Mouse (Mus musculus) stomach, embryonic 15.5 days (tissue): ENCODE measurements at regions not wholly inside any gene's neighbourhood (a gene's known extent, or its start where the extent isn't known, plus 50 kb on each side); places are given as distances from the start of the nearest gene placed in this dataset.

Experiments used
- ATAC-seq: fragments of 200-750 bp; cut with Nextera tagmentation; 2 replicates; pipeline ENCODE4 v1.8.0; 2017; ENCODE audit warnings: low read depth, moderate number of reproducible peaks, moderate TSS enrichment; ENCODE audit not compliant: insufficient read depth, low FRiP score
- H3K27ac ChIP-seq: fragments of 300-500 bp; sonication (generic); 2 replicates; pipeline ENCODE4 v1.5.1; 2015; ENCODE audit warnings: mild to moderate bottlenecking, inconsistent platforms
- H3K27me3 ChIP-seq: fragments of 300-500 bp; sonication (generic); replicated peaks from 2 replicates; pipeline ENCODE4 v1.6.1; 2015; ENCODE audit warnings: inconsistent platforms
- H3K36me3 ChIP-seq: fragments of 300-500 bp; sonication (generic); 2 replicates; pipeline ENCODE4 v1.6.1; 2015; ENCODE audit warnings: inconsistent platforms
- H3K4me1 ChIP-seq: fragments of 300-500 bp; sonication (generic); 2 replicates; pipeline ENCODE4 v1.6.1; 2015; ENCODE audit warnings: inconsistent platforms
- H3K4me2 ChIP-seq: fragments of 300-500 bp; sonication (generic); 2 replicates; pipeline ENCODE4 v1.6.1; 2015; ENCODE audit warnings: mild to moderate bottlenecking, inconsistent platforms
- H3K4me3 ChIP-seq: fragments of 300-500 bp; sonication (generic); replicated peaks from 2 replicates; pipeline ENCODE4 v1.5.1; 2015; ENCODE audit warnings: inconsistent platforms
- H3K9ac ChIP-seq: fragments of 300-500 bp; sonication (generic); 2 replicates; pipeline ENCODE4 v1.6.1; 2015; ENCODE audit warnings: inconsistent platforms
- H3K9me3 ChIP-seq: fragments of 300-500 bp; sonication (generic); 2 replicates; pipeline ENCODE4 v1.6.1; 2016; ENCODE audit warnings: inconsistent platforms
- WGBS: fragments of 180-500 bp; shearing (Covaris S2); methylation state at CpG from one replicate; pipeline ENCODE4 v1.1.7; 2015; 5-methylcytosine and 5-hydroxymethylcytosine counted together

DNA sequence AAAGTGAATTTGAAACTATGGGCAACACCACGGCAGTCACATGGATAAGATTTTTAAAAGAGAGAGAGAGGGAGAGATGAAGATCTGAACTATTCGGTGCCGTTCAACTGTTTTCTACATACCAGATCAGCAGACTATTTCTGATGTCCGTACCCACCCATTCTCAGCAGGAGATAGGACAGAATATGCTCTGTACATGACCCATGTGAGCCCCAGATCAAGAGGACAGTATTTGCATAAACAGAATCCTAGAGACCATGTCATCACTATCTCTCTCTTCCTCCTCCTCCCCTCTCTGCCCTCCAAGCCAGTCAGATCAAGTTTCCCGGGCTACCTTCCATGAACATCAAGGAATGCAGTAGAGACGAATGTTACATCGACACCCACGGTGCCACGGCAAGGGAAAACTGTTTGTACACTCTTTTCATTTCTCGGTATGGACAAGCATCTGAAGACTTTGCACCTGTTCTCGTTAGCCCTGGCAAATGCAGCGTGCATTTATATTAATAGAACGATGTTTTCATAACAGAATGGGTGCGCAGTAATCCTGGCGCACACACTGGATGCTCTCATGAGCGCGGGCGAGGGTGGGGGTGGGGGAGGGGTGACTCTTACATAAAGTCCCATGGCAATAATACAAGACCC is 177.7 kb downstream of the Rps12 start:
- Histone ChIP-seq H3K4me2 (no peak overlapping the region), H3K4me3 (no peak overlapping the region), H3K36me3 (no peaks in the 10 kb centered on the region), H3K27me3 (no peaks in the 10 kb centered on the region), H3K9ac (no peak overlapping the region), H3K4me1 (no peaks in the 10 kb centered on the region), H3K27ac (no peak overlapping the region), H3K9me3 (no peaks in the 10 kb centered on the region)
- no peak for ATAC-seq
- WGBS = 80% methylated on average over 18 of the region's 18 CpGs

- WGBS = 35% methylated on average over 5 of the region's 5 CpGs
- no peaks in the 10 kb centered on the region for H3K9me3 ChIP-seq
- no peak for ATAC-seq
- H3K4me1 ChIP-seq = no peaks in the 10 kb centered on the region
- no peaks in the 10 kb centered on the region for H3K27me3 ChIP-seq
- no peaks in the 10 kb centered on the region for H3K36me3 ChIP-seq
- no peak overlapping the region for H3K4me3 ChIP-seq
- no peak overlapping the region for H3K9ac ChIP-seq
- H3K4me2 ChIP-seq = no peak overlapping the region
- no peak overlapping the region for H3K27ac ChIP-seq
Observed at GRCm38 (mm10) chr10:23600701-23601100, 186.4 kb downstream of the Rps12 start.

DNA sequence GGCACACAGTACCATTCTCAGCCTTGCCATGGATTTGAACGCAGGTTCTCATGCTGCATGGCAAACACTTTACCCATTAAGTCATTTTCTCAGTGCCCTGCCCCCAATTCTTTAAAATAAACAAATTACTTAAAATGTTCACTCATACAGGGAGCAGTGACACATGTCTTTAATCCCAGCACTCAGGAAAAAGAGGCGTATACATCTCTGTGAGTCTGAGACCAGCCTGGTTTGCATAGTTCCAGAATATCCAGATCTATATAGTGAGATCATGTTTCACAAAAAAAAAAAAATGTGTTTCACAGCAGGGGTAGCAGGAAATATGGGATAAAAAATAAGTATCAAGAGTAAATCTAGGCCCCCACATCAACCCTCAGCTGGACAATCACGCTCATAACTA is 191.5 kb downstream of the Rps12 start:
- Histone ChIP-seq H3K36me3 (no peaks in the 10 kb centered on the region), H3K4me3 (no peak overlapping the region), H3K27ac (no peak overlapping the region), H3K4me1 (no peaks in the 10 kb centered on the region), H3K9me3 (no peaks in the 10 kb centered on the region), H3K4me2 (no peak overlapping the region), H3K27me3 (no peaks in the 10 kb centered on the region), H3K9ac (no peak overlapping the region)
- WGBS = 65% methylated on average over 3 of the region's 3 CpGs
- ATAC-seq = no peak

GRCm38 (mm10) chr10:23580230-23580629 is 206.8 kb downstream of the Rps12 start:
- H3K36me3 ChIP-seq = no peaks in the 10 kb centered on the region
- H3K27ac ChIP-seq = no peak overlapping the region
- no peaks in the 10 kb centered on the region for H3K9me3 ChIP-seq
- ATAC-seq = no peak
- WGBS = 65% methylated on average over 5 of the region's 5 CpGs
- H3K27me3 ChIP-seq = no peaks in the 10 kb centered on the region
- no peak overlapping the region for H3K9ac ChIP-seq
- H3K4me3 ChIP-seq = no peak overlapping the region
- H3K4me2 ChIP-seq = no peak overlapping the region
- H3K4me1 ChIP-seq = no peaks in the 10 kb centered on the region

- H3K27me3 ChIP-seq = no peaks in the 10 kb centered on the region
- no peak overlapping the region for H3K9ac ChIP-seq
- H3K9me3 ChIP-seq = no peaks in the 10 kb centered on the region
- no peak overlapping the region for H3K4me3 ChIP-seq
- no peaks in the 10 kb centered on the region for H3K36me3 ChIP-seq
- WGBS = 77% methylated on average over 4 of the region's 4 CpGs
- H3K4me2 ChIP-seq = no peak overlapping the region
- ATAC-seq = no peak
- no peak overlapping the region for H3K27ac ChIP-seq
- no peaks in the 10 kb centered on the region for H3K4me1 ChIP-seq
Observed at GRCm38 (mm10) chr10:23571013-23571412, 216.1 kb downstream of the Rps12 start.

GRCm38 (mm10) chr10:23569386-23569785 is 217.7 kb downstream of the Rps12 start:
- H3K27me3 ChIP-seq = no peaks in the 10 kb centered on the region
- no peak overlapping the region for H3K4me3 ChIP-seq
- H3K4me2 ChIP-seq = no peak overlapping the region
- no peaks in the 10 kb centered on the region for H3K4me1 ChIP-seq
- H3K27ac ChIP-seq = no peak overlapping the region
- no peaks in the 10 kb centered on the region for H3K36me3 ChIP-seq
- no peak for ATAC-seq
- H3K9me3 ChIP-seq = no peaks in the 10 kb centered on the region
- H3K9ac ChIP-seq = no peak overlapping the region

DNA sequence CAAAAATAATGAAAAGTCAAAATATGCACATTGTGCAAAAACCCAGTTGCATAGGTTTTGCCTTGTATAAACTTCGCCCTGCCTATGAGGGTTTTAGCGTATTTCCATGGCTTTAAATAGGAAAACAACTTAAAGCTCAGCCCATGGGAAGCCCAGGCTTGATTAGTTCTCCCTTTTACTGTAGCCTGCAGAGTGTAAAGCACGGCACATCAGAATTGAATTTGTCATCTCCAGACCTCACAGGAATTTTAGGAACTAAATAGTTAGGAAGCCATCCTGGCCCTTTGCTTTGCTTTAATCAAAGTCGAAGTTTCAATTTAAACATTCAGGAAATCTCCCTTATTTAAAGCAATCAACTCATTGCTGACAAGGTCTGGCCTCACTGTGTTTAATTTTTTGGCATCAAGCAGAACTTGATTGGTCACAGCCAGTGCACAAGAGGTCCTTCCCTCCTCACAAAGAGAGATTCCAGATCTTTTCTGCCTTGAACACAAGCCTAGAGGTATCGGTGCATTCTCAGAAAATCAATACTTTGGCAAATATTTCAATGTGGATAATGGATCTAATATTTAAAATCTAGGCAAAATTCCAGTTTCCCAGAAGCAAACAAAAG is 211.8 kb upstream of the Eya4 start:
- H3K4me3 ChIP-seq = no peak overlapping the region
- H3K27me3 ChIP-seq = no peaks in the 10 kb centered on the region
- no peaks in the 10 kb centered on the region for H3K36me3 ChIP-seq
- H3K27ac ChIP-seq = no peak overlapping the region
- ATAC-seq = no peak
- no peak overlapping the region for H3K4me2 ChIP-seq
- no peaks in the 10 kb centered on the region for H3K9me3 ChIP-seq
- no peak overlapping the region for H3K9ac ChIP-seq
- WGBS = 54% methylated on average over 5 of the region's 5 CpGs
- no peaks in the 10 kb centered on the region for H3K4me1 ChIP-seq

GRCm38 (mm10) chr10:23559980-23560658 is 209.5 kb upstream of the Eya4 start:
- H3K4me3 ChIP-seq = no peak overlapping the region
- ATAC-seq = no peak
- H3K27me3 ChIP-seq = no peaks in the 10 kb centered on the region
- H3K9ac ChIP-seq = no peak overlapping the region
- H3K9me3 ChIP-seq = no peaks in the 10 kb centered on the region
- H3K4me2 ChIP-seq = no peak overlapping the region
- H3K27ac ChIP-seq = no peak overlapping the region
- no peaks in the 10 kb centered on the region for H3K36me3 ChIP-seq
- no peaks in the 10 kb centered on the region for H3K4me1 ChIP-seq

GRCm38 (mm10) chr10:23557828-23558227 is 207.2 kb upstream of the Eya4 start:
- no peaks in the 10 kb centered on the region for H3K27me3 ChIP-seq
- H3K27ac ChIP-seq = no peak overlapping the region
- H3K9ac ChIP-seq = no peak overlapping the region
- no peaks in the 10 kb centered on the region for H3K9me3 ChIP-seq
- H3K4me3 ChIP-seq = no peak overlapping the region
- 48% methylated on average over 3 of the region's 3 CpGs for WGBS
- no peak overlapping the region for H3K4me2 ChIP-seq
- ATAC-seq = no peak
- no peaks in the 10 kb centered on the region for H3K4me1 ChIP-seq
- no peaks in the 10 kb centered on the region for H3K36me3 ChIP-seq

- Histone ChIP-seq H3K36me3 (no peaks in the 10 kb centered on the region), H3K4me3 (no peak overlapping the region), H3K27ac (no peak overlapping the region), H3K9ac (no peak overlapping the region), H3K4me1 (no peaks in the 10 kb centered on the region), H3K9me3 (no peaks in the 10 kb centered on the region), H3K27me3 (no peaks in the 10 kb centered on the region), H3K4me2 (no peak overlapping the region)
- ATAC-seq = no peak
- 62% methylated on average over 3 of the region's 3 CpGs for WGBS
Observed at GRCm38 (mm10) chr10:23549207-23549606, 198.6 kb upstream of the Eya4 start.

- Histone ChIP-seq H3K4me3 (no peak overlapping the region), H3K4me1 (no peaks in the 10 kb centered on the region), H3K9ac (no peak overlapping the region), H3K36me3 (no peaks in the 10 kb centered on the region), H3K27ac (no peak overlapping the region), H3K9me3 (no peaks in the 10 kb centered on the region), H3K4me2 (no peak overlapping the region), H3K27me3 (no peaks in the 10 kb centered on the region)
- ATAC-seq = no peak
- WGBS = 73% methylated on average over 6 of the region's 6 CpGs
Observed at GRCm38 (mm10) chr10:23548322-23548721, 197.7 kb upstream of the Eya4 start.

DNA sequence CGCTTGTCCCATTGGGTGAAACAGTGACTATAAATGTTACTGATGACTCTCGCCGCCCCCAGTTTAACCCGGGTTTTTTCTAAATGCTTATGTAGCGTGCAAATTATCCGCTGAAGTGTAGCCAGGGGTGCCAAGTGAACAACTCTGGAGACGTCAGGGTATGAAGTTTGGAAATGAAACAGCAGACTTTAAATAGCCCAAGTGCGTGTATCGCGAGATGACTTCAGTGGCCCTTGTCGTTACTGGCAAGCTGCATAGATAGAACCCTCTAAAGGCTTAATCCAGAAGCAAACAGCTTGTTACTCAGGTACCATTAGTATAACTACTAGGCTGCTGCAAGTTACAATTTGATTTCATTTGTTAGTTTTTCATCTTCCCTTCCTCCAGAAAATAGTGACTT is 192.1 kb upstream of the Eya4 start:
- no peaks in the 10 kb centered on the region for H3K36me3 ChIP-seq
- no peak for ATAC-seq
- no peaks in the 10 kb centered on the region for H3K9me3 ChIP-seq
- no peaks in the 10 kb centered on the region for H3K27me3 ChIP-seq
- no peak overlapping the region for H3K9ac ChIP-seq
- H3K4me2 ChIP-seq = no peak overlapping the region
- no peak overlapping the region for H3K4me3 ChIP-seq
- 74% methylated on average over 11 of the region's 11 CpGs for WGBS
- no peak overlapping the region for H3K27ac ChIP-seq
- H3K4me1 ChIP-seq = no peaks in the 10 kb centered on the region
